Mouse (Mus musculus): ENCODE measurements at regions not wholly inside any gene's neighbourhood (a gene's known extent, or its start where the extent isn't known, plus 50 kb on each side); places are given as distances from the start of the nearest gene placed in this dataset.

GRCm38 (mm10) chr13:16676873-16677272, 665.2 kb downstream of the Inhba start:
- DNase-seq = no peak

- no peak for DNase-seq
Measured at GRCm38 (mm10) chr13:16678246-16679024, 666.8 kb downstream of the Inhba start.

GRCm38 (mm10) chr13:16694201-16694600, 682.5 kb downstream of the Inhba start:
- DNase-seq = no peak

- no peak for DNase-seq
Measured at GRCm38 (mm10) chr13:16700934-16701333, 689.3 kb downstream of the Inhba start.

GRCm38 (mm10) chr13:16702138-16702537, 690.5 kb downstream of the Inhba start:
- DNase-seq = no peak

GRCm38 (mm10) chr13:16705217-16706104, 693.8 kb downstream of the Inhba start:
- DNase-seq = no peak

GRCm38 (mm10) chr13:16706105-16706442, 694.4 kb downstream of the Inhba start:
- DNase-seq = no peak

- DNase-seq = no peak
Measured at GRCm38 (mm10) chr13:16715296-16715960, 703.8 kb downstream of the Inhba start.

GRCm38 (mm10) chr13:16716340-16716739, 704.7 kb downstream of the Inhba start:
- DNase-seq = no peak

- no peak for DNase-seq
Measured at GRCm38 (mm10) chr13:16716796-16717749, 705.4 kb downstream of the Inhba start.

GRCm38 (mm10) chr13:16720090-16720489, 708.4 kb downstream of the Inhba start:
- no peak for DNase-seq

GRCm38 (mm10) chr13:16725350-16725749, 713.7 kb downstream of the Inhba start:
- no peak for DNase-seq

- DNase-seq = no peak
Measured at GRCm38 (mm10) chr13:16738313-16738712, 726.7 kb downstream of the Inhba start.

GRCm38 (mm10) chr13:16739563-16739962, 727.9 kb downstream of the Inhba start:
- DNase-seq = no peak

GRCm38 (mm10) chr13:16744237-16744636, 732.6 kb downstream of the Inhba start:
- DNase-seq = no peak

- no peak for DNase-seq
Measured at GRCm38 (mm10) chr13:16745644-16746043, 734.0 kb downstream of the Inhba start.

GRCm38 (mm10) chr13:16746451-16746850, 734.8 kb downstream of the Inhba start:
- no peak for DNase-seq

- DNase-seq = no peak
Measured at GRCm38 (mm10) chr13:16756264-16756663, 744.6 kb downstream of the Inhba start.

GRCm38 (mm10) chr13:16760045-16760444, 748.4 kb downstream of the Inhba start:
- DNase-seq = no peak

- no peak for DNase-seq
Measured at GRCm38 (mm10) chr13:16761415-16761814, 749.8 kb downstream of the Inhba start.

- no peak for DNase-seq
Measured at GRCm38 (mm10) chr13:16762326-16762725, 750.7 kb downstream of the Inhba start.
